Mouse (Mus musculus) lung, embryonic 14.5 days (tissue): ENCODE measurements around the gene Gm5150. TPM values are rescaled to one million over a fixed set of nuclear protein-coding genes. Genes with fewer than 3 reads are reported as not detected.
"Not testable (repeated sequence)": the region's sequence is repeated elsewhere in the genome, so short reads cannot be mapped to it uniquely, and the experiment has no call there.

Experiments used
- ATAC-seq: fragments of 200-750 bp; cut with Nextera tagmentation; 2 replicates; pipeline ENCODE4 v1.8.0; 2017; ENCODE audit warnings: mild to moderate bottlenecking, moderate TSS enrichment, moderate library complexity; ENCODE audit not compliant: insufficient read depth
- DNase-seq: peaks from one replicate; pipeline ENCODE4 v3.0.0-alpha.2; 2015
- H3K27ac ChIP-seq: fragments of 300-500 bp; sonication (generic); 2 replicates; pipeline ENCODE4 v1.5.1; 2014; ENCODE audit warnings: low read depth, mild to moderate bottlenecking, moderate library complexity
- H3K27me3 ChIP-seq: fragments of 300-500 bp; sonication (generic); 2 replicates; pipeline ENCODE4 v1.6.1; 2014; ENCODE audit warnings: low read length, control low read depth; ENCODE audit not compliant: insufficient read depth
- H3K36me3 ChIP-seq: fragments of 300-500 bp; sonication (generic); 2 replicates; pipeline ENCODE4 v1.6.1; 2014; ENCODE audit warnings: control low read depth; ENCODE audit not compliant: insufficient read depth
- H3K4me1 ChIP-seq: fragments of 300-500 bp; sonication (generic); 2 replicates; pipeline ENCODE4 v1.6.1; 2014; ENCODE audit warnings: antibody characterized with exemption, control low read depth; ENCODE audit not compliant: insufficient read depth
- H3K4me2 ChIP-seq: fragments of 300-500 bp; sonication (generic); 2 replicates; pipeline ENCODE4 v1.6.1; 2014; ENCODE audit warnings: mild to moderate bottlenecking
- H3K4me3 ChIP-seq: fragments of 300-500 bp; sonication (generic); 2 replicates; pipeline ENCODE4 v1.5.1; 2014; ENCODE audit warnings: low read depth, low read length
- H3K9ac ChIP-seq: fragments of 300-500 bp; sonication (generic); 2 replicates; pipeline ENCODE4 v1.6.1; 2014
- H3K9me3 ChIP-seq: fragments of 300-500 bp; sonication (generic); 2 replicates; pipeline ENCODE4 v1.6.1; 2016; ENCODE audit warnings: low read depth, low read length, control low read depth
- CTCF ChIP-seq: IDR thresholded peaks from 2 replicates; pipeline ENCODE4 v1.5.1; 2016; ENCODE audit warnings: antibody characterized with exemption, low read depth
- WGBS: fragments of 180-500 bp; shearing (Covaris S2); extraction: QIAGEN DNeasy Blood & Tissue Kit; methylation state at CpG from one replicate; pipeline ENCODE4 v1.1.7; 2014; 5-methylcytosine and 5-hydroxymethylcytosine counted together
- polyA plus RNA-seq: library from polyadenylated mRNA; unstranded; fragments of >200 nt; fragmentation: Nextera tagmentation; extraction: Ambion mirVana; gene quantifications from 2 replicates; pipeline ENCODE4 v1.2.1, GENCODE M21; 2014

Gm5150 gene
- polyA plus RNA-seq, result not detected in 2 replicates

DNA sequence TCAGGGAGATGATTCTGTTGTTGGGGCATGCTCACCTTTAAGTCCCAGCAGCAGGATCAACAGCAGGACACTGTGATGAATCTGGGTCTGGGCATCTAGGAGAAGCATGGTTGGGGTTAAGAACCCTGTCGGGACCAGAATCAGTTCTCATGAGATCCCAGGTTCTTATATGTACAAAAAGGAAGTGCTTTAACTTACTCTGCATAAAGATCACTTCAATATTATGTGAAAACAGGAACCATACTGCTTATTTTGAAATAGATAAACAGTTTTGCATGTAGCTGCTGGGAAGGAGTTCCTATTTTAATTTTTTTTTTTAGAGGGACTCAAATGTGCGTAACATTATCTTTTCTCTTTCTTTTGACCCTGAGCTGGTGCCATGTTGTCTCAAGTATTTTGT is at the start of gene Gm5150:
Gm5150 (minus strand) TSS at position 223 of the 400 bp plus-strand sequence.
- Histone ChIP-seq H3K36me3 (no peaks in the 10 kb centered on the region), H3K4me1 (no peaks in the 10 kb centered on the region), H3K9me3 (no peaks in the 10 kb centered on the region), H3K4me2 (no peak within 1 kb of the TSS), H3K9ac (no peak within 1 kb of the TSS), H3K27ac (no peak within 1 kb of the TSS), H3K4me3 (no peak within 1 kb of the TSS), H3K27me3 (no peaks in the 10 kb centered on the region)
- no peak for DNase-seq
- TF ChIP-seq CTCF, result no peak
- WGBS, result 84% methylated on average over 2 of the region's 2 CpGs
- no peak for ATAC-seq

DNA sequence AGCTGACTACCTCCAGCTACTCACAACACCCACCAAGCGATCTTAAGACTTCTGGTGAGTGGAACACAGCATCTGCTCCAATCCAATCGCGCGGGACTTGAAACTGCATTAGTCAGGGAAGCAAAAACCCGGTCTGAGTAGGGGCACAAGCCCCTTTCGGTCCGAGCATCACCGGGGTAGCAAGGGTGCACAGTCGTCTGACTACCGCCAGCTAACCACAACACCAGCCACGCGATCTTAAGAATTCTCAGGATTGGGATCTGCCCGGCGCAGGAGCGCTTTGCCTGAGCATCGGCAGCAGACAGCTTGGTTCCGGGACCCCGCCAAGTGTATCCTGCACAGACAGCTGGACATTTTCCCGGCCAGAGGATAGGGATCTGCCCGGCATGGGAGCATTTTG is 45.5 kb upstream of the Gm5150 start:
- H3K27ac ChIP-seq, H3K9ac ChIP-seq, H3K27me3 ChIP-seq, H3K36me3 ChIP-seq, DNase-seq, H3K4me2 ChIP-seq, H3K4me3 ChIP-seq, ATAC-seq, H3K9me3 ChIP-seq, H3K4me1 ChIP-seq: not testable (repeated sequence)
- 81% methylated on average over 20 of the region's 20 CpGs for WGBS

- Histone ChIP-seq H3K27me3 (no peaks in the 10 kb centered on the region), H3K27ac (no peak overlapping the region), H3K9ac (no peak overlapping the region), H3K4me3 (no peak overlapping the region), H3K9me3 (no peaks in the 10 kb centered on the region), H3K36me3 (no peaks in the 10 kb centered on the region), H3K4me2 (no peak overlapping the region), H3K4me1 (no peaks in the 10 kb centered on the region)
- DNase-seq, result peak; percentile 4
- WGBS, result 51% methylated on average over 4 of the region's 4 CpGs
- no peak for ATAC-seq
- no peak for TF ChIP-seq CTCF
Measured at GRCm38 (mm10) chr3:16047288-16047687, 41.1 kb upstream of the Gm5150 start.

DNA sequence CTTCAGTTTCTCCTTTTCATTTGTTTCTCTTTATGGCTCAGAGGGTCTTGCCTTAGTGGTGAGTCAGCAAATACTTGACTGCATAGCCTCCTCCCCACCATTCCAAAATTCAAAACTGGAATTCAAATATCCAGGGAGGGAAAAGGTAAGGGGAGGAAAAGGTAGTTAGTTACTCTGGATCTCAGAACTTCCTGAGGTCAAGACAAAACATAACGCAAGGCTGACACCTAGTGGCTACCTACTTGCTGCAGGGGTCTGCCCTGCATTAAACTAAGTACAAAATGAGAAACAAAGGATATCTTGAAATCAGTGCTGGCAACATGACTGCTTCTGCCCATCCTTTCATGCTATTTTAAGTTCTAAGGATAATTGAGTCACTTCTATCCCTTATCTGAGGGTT is 37.1 kb upstream of the Gm5150 start:
- peak; percentile 66 for TF ChIP-seq CTCF
- H3K4me3 ChIP-seq, result no peak overlapping the region
- H3K36me3 ChIP-seq, result no peaks in the 10 kb centered on the region
- no peak overlapping the region for H3K27ac ChIP-seq
- no peak overlapping the region for H3K4me2 ChIP-seq
- H3K9ac ChIP-seq, result no peak overlapping the region
- ATAC-seq (peak; percentile 52; the same call in 1 of the 2 replicates), DNase-seq (peak; percentile 77)
- WGBS, result 0% methylated on average over 1 of the region's 1 CpGs
- no peaks in the 10 kb centered on the region for H3K4me1 ChIP-seq
- no peaks in the 10 kb centered on the region for H3K27me3 ChIP-seq
- H3K9me3 ChIP-seq, result no peaks in the 10 kb centered on the region

GRCm38 (mm10) chr3:16024988-16025387 is 18.8 kb upstream of the Gm5150 start:
- H3K27me3 ChIP-seq, H3K4me1 ChIP-seq, H3K9me3 ChIP-seq, H3K4me2 ChIP-seq, H3K27ac ChIP-seq, H3K4me3 ChIP-seq, DNase-seq, ATAC-seq, H3K9ac ChIP-seq, H3K36me3 ChIP-seq: not testable (repeated sequence)
- WGBS, result 1% methylated on average over 4 of the region's 6 CpGs
- peak; percentile 58 for TF ChIP-seq CTCF

DNA sequence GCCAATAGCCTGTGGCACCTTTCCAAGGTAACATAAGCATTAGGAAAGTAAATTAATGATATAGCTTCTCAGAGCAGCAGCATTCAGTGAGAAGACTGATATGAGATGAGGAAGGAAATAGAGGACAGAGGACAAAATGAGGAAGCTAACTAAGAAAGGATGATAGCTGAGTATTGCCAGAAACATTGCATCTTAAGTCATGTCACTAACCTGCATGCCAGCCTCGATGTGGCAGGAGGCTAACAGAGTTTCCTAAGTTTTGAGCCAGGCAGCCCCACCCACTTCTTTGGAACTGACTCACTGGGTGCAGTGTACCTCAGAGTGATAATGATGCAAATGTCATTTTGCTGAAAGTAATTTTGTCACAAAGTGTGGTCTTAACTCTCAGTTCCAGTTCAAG is 16.0 kb upstream of the Gm5150 start:
- ATAC-seq (no peak), DNase-seq (no peak)
- Histone ChIP-seq H3K9me3 (no peaks in the 10 kb centered on the region), H3K4me2 (no peak overlapping the region), H3K27me3 (no peaks in the 10 kb centered on the region), H3K4me1 (no peaks in the 10 kb centered on the region), H3K27ac (no peak overlapping the region), H3K4me3 (no peak overlapping the region), H3K36me3 (no peaks in the 10 kb centered on the region), H3K9ac (no peak overlapping the region)
- no peak for TF ChIP-seq CTCF
- 39% methylated on average over 1 of the region's 1 CpGs for WGBS

- DNase-seq, H3K4me3 ChIP-seq, H3K9ac ChIP-seq, H3K27ac ChIP-seq, H3K27me3 ChIP-seq, H3K9me3 ChIP-seq, H3K36me3 ChIP-seq, H3K4me2 ChIP-seq, ATAC-seq, H3K4me1 ChIP-seq: not testable (repeated sequence)
- WGBS, result 85% methylated on average over 2 of the region's 2 CpGs
Measured at GRCm38 (mm10) chr3:16014456-16014855, 8.2 kb upstream of the Gm5150 start.

DNA sequence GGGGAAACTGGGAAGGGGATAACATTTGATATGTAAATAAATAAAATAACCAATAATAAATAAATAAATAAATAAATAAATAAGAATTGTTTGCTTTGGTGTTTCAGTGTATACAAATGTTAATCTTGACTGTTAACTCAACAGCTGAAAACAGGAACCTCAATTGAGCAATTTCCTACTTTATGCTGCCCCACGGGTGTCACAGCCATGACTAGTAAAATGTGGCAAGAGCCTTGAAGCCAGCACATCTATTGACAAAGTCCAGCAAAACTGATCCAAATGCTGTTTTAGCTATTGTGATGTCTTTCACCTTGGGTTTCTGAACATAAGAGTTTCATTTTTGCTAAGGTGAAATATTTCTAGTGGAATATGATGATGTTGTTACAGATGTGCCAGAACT is 1.6 kb upstream of the Gm5150 start:
- Histone ChIP-seq H3K4me2 (no peak overlapping the region), H3K27me3 (no peaks in the 10 kb centered on the region), H3K4me3 (no peak overlapping the region), H3K27ac (no peak overlapping the region), H3K36me3 (no peaks in the 10 kb centered on the region), H3K9me3 (no peaks in the 10 kb centered on the region), H3K4me1 (no peaks in the 10 kb centered on the region), H3K9ac (no peak overlapping the region)
- DNase-seq (no peak), ATAC-seq (no peak)
- TF ChIP-seq CTCF, result no peak
- WGBS, result 75% methylated on average over 1 of the region's 1 CpGs
